8 mouse cellular contexts compared by ENCODE assay signal in the genomic region with DNA sequence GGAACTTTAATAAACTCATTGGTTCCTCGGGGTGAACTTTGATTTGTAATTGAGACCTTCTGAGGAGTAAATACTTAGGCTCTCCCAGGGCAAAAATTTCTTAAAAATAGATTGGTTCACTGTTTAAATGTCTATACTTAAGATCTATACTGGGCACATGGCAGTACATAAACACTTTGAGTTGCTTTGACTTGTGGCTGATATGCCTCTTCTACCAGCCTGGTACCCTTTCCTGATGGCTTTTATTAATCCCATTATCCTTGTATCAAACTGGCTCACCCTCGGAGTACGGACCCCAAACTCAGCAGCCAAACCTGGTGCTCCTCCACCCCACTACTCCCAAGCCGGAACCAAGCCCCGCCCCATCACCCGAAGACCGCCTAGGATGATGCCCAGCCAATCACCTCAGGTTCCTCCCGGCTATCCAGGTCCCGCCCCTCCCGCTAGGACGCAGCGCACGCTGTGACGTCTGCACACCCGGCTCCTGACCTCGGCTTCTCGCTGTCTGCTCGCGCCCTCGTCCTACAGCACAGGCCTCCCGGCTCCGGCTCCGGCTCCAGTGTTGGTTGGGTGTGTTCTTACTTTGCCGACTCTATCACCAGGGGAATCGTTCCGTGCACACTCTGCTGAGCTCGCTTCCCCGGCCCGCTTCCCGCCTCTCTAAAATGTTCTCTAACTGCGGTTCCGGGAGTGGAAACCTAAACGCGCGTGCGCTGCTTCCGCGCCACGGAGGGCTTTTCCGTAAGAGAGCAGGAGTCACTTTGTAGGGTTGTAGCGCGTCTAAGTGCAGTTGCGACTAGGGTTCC. TPM values are rescaled to one million over a fixed set of nuclear protein-coding genes. Genes with fewer than 3 reads are reported as not detected.
DNase-seq lines count a peak whose midpoint lies in the region; ATAC-seq and TF ChIP-seq lines count a peak whose summit lies in the region.

Gene Tmem14c (plus strand): TSS at position 464 of the 806 bp plus-strand sequence.

- DNase-seq in MEL (ENCODE audit: low read depth, low spot score): peak; percentile 97
- DNase-seq in cerebellum, adult 2 months: peak; percentile 95 to 96
- peak; percentile 91 for DNase-seq in forebrain, postnatal 0 days
- peak; percentile 96 for DNase-seq in heart, postnatal 4 days
- peak; percentile 90 to 91 for DNase-seq in layer of hippocampus, adult 8-10 months (ENCODE audit: low spot score in 2 of 2)
- peak; percentile 91 for DNase-seq in ovary, adult 18-20 months (ENCODE audit: low spot score)
- DNase-seq in thymus, postnatal 0 days (ENCODE audit: low spot score): peak; percentile 93

- ATAC-seq in forebrain, postnatal 0 days: peak; percentile 99
- ATAC-seq in lung, embryonic 15.5 days (ENCODE audit: borderline replicate concordance, extremely low read depth, low FRiP score, low TSS enrichment): peak; percentile 99

- H3K27ac ChIP-seq in MEL (ENCODE audit: control insufficient read depth, low read depth, low read length): peak within 1 kb of the TSS; percentile 89
- peak within 1 kb of the TSS; percentile 67 for H3K27ac ChIP-seq in cerebellum, adult 2 months (ENCODE audit: insufficient read depth, low read length)
- H3K27ac ChIP-seq in forebrain, postnatal 0 days (ENCODE audit: low read depth, low read length): peak within 1 kb of the TSS; percentile 77
- H3K27ac ChIP-seq in lung, embryonic 15.5 days: peak within 1 kb of the TSS; percentile 93

- H3K9ac ChIP-seq in MEL (ENCODE audit: control insufficient read depth, low read depth, low read length, poor library complexity, severe bottlenecking): peak within 1 kb of the TSS; percentile 81
- peak within 1 kb of the TSS; percentile 46 for H3K9ac ChIP-seq in forebrain, postnatal 0 days
- peak within 1 kb of the TSS; percentile 67 for H3K9ac ChIP-seq in lung, embryonic 15.5 days

- under 1% methylated on average over 43 of the region's 43 CpGs for WGBS in cerebellum, adult 2 months
- WGBS in forebrain, postnatal 0 days: 2% methylated on average over 43 of the region's 43 CpGs
- WGBS in lung, embryonic 15.5 days: under 1% methylated on average over 43 of the region's 43 CpGs

- H3K4me2 ChIP-seq in forebrain, postnatal 0 days (ENCODE audit: low read depth): peak within 1 kb of the TSS; percentile 65
- peak within 1 kb of the TSS; percentile 71 for H3K4me2 ChIP-seq in lung, embryonic 15.5 days

- peaks cover 19% of the 10 kb centered on the region for H3K79me2 ChIP-seq in MEL (ENCODE audit: control insufficient read depth, insufficient read depth, low read length, poor library complexity)

- H3K36me3 ChIP-seq in MEL (ENCODE audit: control insufficient read depth in 1 of 2, insufficient read depth in 2 of 2, low read length in 2 of 2): peaks cover 11 to 26% of the 10 kb centered on the region in 2 experiments
- peaks cover 30% of the 10 kb centered on the region for H3K36me3 ChIP-seq in forebrain, postnatal 0 days (ENCODE audit: insufficient read depth)
- peaks cover 47% of the 10 kb centered on the region for H3K36me3 ChIP-seq in lung, embryonic 15.5 days

- TF ChIP-seq POLR2A in MEL (IDR thresholded peaks at IDR 0.05; ENCODE audit: control insufficient read depth in 1 of 2, insufficient read depth in 1 of 2, low read depth in 1 of 2, low read length in 2 of 2, poor library complexity in 1 of 2): peak; percentile 90 to 98
- peak; percentile 92 for TF ChIP-seq POLR2A in cerebellum, adult 2 months (IDR thresholded peaks at IDR 0.05; ENCODE audit: borderline replicate concordance, insufficient read depth, low read length)

- no peak for TF ChIP-seq CTCF in MEL (IDR thresholded peaks at IDR 0.05 in 2 of 3, conservative IDR thresholded peaks at IDR 0.05 in 1 of 3; ENCODE audit: control insufficient read depth in 1 of 3, insufficient read depth in 1 of 3, low read depth in 2 of 3, low read length in 3 of 3, poor library complexity in 1 of 3, severe bottlenecking in 1 of 3)
- TF ChIP-seq CTCF in cerebellum, adult 2 months (IDR thresholded peaks at IDR 0.05; ENCODE audit: borderline replicate concordance, insufficient read depth, low read depth, low read length): no peak
- TF ChIP-seq CTCF in forebrain, postnatal 0 days (IDR thresholded peaks at IDR 0.05; ENCODE audit: low read depth): no peak

- TF ChIP-seq EP300 in MEL (IDR thresholded peaks at IDR 0.05; ENCODE audit: low read depth in 1 of 2, low read length in 2 of 2): no peak

- no peaks in the 10 kb centered on the region for H3K27me3 ChIP-seq in MEL (ENCODE audit: control insufficient read depth in 1 of 2, insufficient read depth in 2 of 2, low read length in 2 of 2)
- H3K27me3 ChIP-seq in cerebellum, adult 2 months (ENCODE audit: control insufficient read depth, insufficient read depth, low read length): no peaks in the 10 kb centered on the region
- no peaks in the 10 kb centered on the region for H3K27me3 ChIP-seq in forebrain, postnatal 0 days (ENCODE audit: insufficient read depth, low read length)
- H3K27me3 ChIP-seq in lung, embryonic 15.5 days: no peaks in the 10 kb centered on the region

- no peak for TF ChIP-seq RAD21 in MEL (IDR thresholded peaks at IDR 0.05; ENCODE audit: low read depth, low read length)

- peak within 1 kb of the TSS; percentile 59 to 68 for H3K4me3 ChIP-seq in MEL (ENCODE audit: control insufficient read depth in 1 of 2, insufficient read depth in 1 of 2, low read depth in 2 of 2, low read length in 2 of 2)
- H3K4me3 ChIP-seq in cerebellum, adult 2 months (replicated peaks; ENCODE audit: insufficient read depth, low read depth, low read length): peak within 1 kb of the TSS; percentile 80
- peak within 1 kb of the TSS; percentile 60 for H3K4me3 ChIP-seq in forebrain, postnatal 0 days (ENCODE audit: low read depth, low read length)
- H3K4me3 ChIP-seq in lung, embryonic 15.5 days: peak within 1 kb of the TSS; percentile 70

- peaks cover 5 to 30% of the 10 kb centered on the region in 2 experiments for H3K4me1 ChIP-seq in MEL (ENCODE audit: control insufficient read depth in 1 of 2, insufficient read depth in 2 of 2, low read length in 2 of 2)
- H3K4me1 ChIP-seq in cerebellum, adult 2 months (ENCODE audit: control insufficient read depth, insufficient read depth, low read length): peaks cover 10% of the 10 kb centered on the region
- peaks cover 9% of the 10 kb centered on the region for H3K4me1 ChIP-seq in forebrain, postnatal 0 days (ENCODE audit: insufficient read depth)
- peaks cover 19% of the 10 kb centered on the region for H3K4me1 ChIP-seq in lung, embryonic 15.5 days

- no peaks in the 10 kb centered on the region for H3K9me3 ChIP-seq in MEL (replicated peaks; ENCODE audit: insufficient read depth, low read length)
- no peaks in the 10 kb centered on the region for H3K9me3 ChIP-seq in forebrain, postnatal 0 days (ENCODE audit: low read length)
- H3K9me3 ChIP-seq in lung, embryonic 15.5 days: no peaks in the 10 kb centered on the region

TF ChIP-seq in MEL, 35 proteins besides CTCF, POLR2A, EP300 and RAD21 (continues in another document):
- peak; percentile 73; the same call in 1 of the 2 replicates for TF ChIP-seq ELF1 (IDR thresholded peaks at IDR 0.05; ENCODE audit: low read depth, low read length)
- no peak for TF ChIP-seq CHD1 (IDR thresholded peaks at IDR 0.05; ENCODE audit: low read depth, low read length)
- TF ChIP-seq CHD2 (IDR thresholded peaks at IDR 0.05; ENCODE audit: low read length): no peak
- TF ChIP-seq ETS1 (IDR thresholded peaks at IDR 0.05; ENCODE audit: low read depth, low read length): no peak
- no peak for TF ChIP-seq GABPA (IDR thresholded peaks at IDR 0.05; ENCODE audit: low read depth, low read length)
- no peak for TF ChIP-seq MYB (IDR thresholded peaks at IDR 0.05; ENCODE audit: low read depth, low read length)
- TF ChIP-seq SMC3 (IDR thresholded peaks at IDR 0.05; ENCODE audit: low read depth, low read length): no peak
- TF ChIP-seq POLR2AphosphoS5 (IDR thresholded peaks at IDR 0.05; ENCODE audit: borderline replicate concordance, low read depth, low read length): no peak
- no peak for TF ChIP-seq MAZ (IDR thresholded peaks at IDR 0.05; ENCODE audit: low read depth, low read length)
- TF ChIP-seq USF1 (IDR thresholded peaks at IDR 0.05; ENCODE audit: low read depth, low read length): no peak
- no peak for TF ChIP-seq MEF2A (IDR thresholded peaks at IDR 0.05; ENCODE audit: extremely low read depth, insufficient replicate concordance, low read depth, low read length, poor library complexity, severe bottlenecking)
- no peak for TF ChIP-seq ZKSCAN1 (IDR thresholded peaks at IDR 0.05; ENCODE audit: low read depth, low read length)
- peak; percentile 54; the same call in 1 of the 2 replicates for TF ChIP-seq MXI1 (IDR thresholded peaks at IDR 0.05; ENCODE audit: low read depth, low read length)
- TF ChIP-seq UBTF (IDR thresholded peaks at IDR 0.05; ENCODE audit: borderline replicate concordance, insufficient read depth, low read depth, low read length): no peak
- TF ChIP-seq NELFE (IDR thresholded peaks at IDR 0.05; ENCODE audit: low read depth, low read length): peak; percentile 98
- no peak for TF ChIP-seq MAFK (IDR thresholded peaks at IDR 0.05; ENCODE audit: borderline replicate concordance, low read depth, low read length)
- 0 out of 2 replicates have a peak, but pooled peaks have one; percentile 39 for TF ChIP-seq MYC (IDR thresholded peaks at IDR 0.05; ENCODE audit: low read depth, low read length)
- TF ChIP-seq POLR2AphosphoS2 (IDR thresholded peaks at IDR 0.05; ENCODE audit: low read length): peak; percentile 96
- TF ChIP-seq KAT2A (conservative IDR thresholded peaks at IDR 0.05; ENCODE audit: low read depth, low read length): no peak
- peak; percentile 43; the same call in 1 of the 2 replicates for TF ChIP-seq TCF12 (IDR thresholded peaks at IDR 0.05; ENCODE audit: low read depth, low read length)
- no peak for TF ChIP-seq JUND (IDR thresholded peaks at IDR 0.05; ENCODE audit: low read depth, low read length)
- no peak for TF ChIP-seq GATA1 (IDR thresholded peaks at IDR 0.05; ENCODE audit: low read depth, low read length)
- TF ChIP-seq ZC3H11A (IDR thresholded peaks at IDR 0.05; ENCODE audit: low read depth, low read length): no peak

RNA-seq across cellular contexts. Expression of gene Tmem14c, which starts in this region (rescaled TPM):
- total RNA-seq in MEL (2012; rRNA removed): 260 and 319 TPM in 2 replicates
- polyA plus RNA-seq in MEL (2012; ENCODE audit: insufficient read depth in 1 of 2, insufficient read length in 2 of 2, low read depth in 1 of 2, low replicate concordance in 2 of 2, missing spikeins in 1 of 2): 100 to 1,000 TPM in 1 of 2 experiments, not detected in 1; 294 TPM
- 61.7 and 62.7 TPM in 2 replicates for polyA plus RNA-seq in cerebellum, adult 2 months (2012; rRNA removed)
- total RNA-seq in forebrain, postnatal 0 days (2014; rRNA removed): 43.2 and 53.2 TPM in 2 replicates
- 121 and 127 TPM in 2 replicates for polyA plus RNA-seq in forebrain, postnatal 0 days (2015; fragmentation: Nextera tagmentation; extraction: Ambion mirVana)
- 100 to 1,000 TPM; 181 to 184 TPM for total RNA-seq in heart, postnatal 4 days (2021)
- 10 to 100 TPM; 54.6 to 60.5 (median 56.5) TPM for total RNA-seq in layer of hippocampus, adult 8-10 months (2022)
- 215 and 225 TPM in 2 replicates for polyA plus RNA-seq in lung, embryonic 15.5 days (2015; fragmentation: Nextera tagmentation; extraction: Ambion mirVana)
- 260 and 269 TPM in 2 replicates for polyA plus RNA-seq in thymus, postnatal 0 days (2015; fragmentation: Nextera tagmentation; extraction: Ambion mirVana)

Comparison
In these comparisons a context has a peak if more than half of its experiments do, and no peak if none do; other contexts are left out.
1. Peak in every context shown above with its lines: DNase-seq, ATAC-seq, H3K4me3 ChIP-seq and H3K27ac ChIP-seq.